Mouse (Mus musculus) megakaryocyte progenitor cell, adult 5-6 weeks (primary cell): ENCODE measurements around the gene Dzip1. TPM values are rescaled to one million over a fixed set of nuclear protein-coding genes. Genes with fewer than 3 reads are reported as not detected.

ENCODE experiments used
- ATAC-seq: replicated peaks from 2 replicates; pipeline ENCODE4 v1.8.0; 2016; ENCODE audit warnings: mild to moderate bottlenecking, moderate TSS enrichment, inconsistent platforms; ENCODE audit not compliant: poor library complexity
- total RNA-seq, 2 experiments: library from RNA; stranded (forward) in 1 of 2; stranded (reverse) in 1 of 2; fragments of 157-497, 149-512 nt in 1 of 2; fragments of 200-1000 nt in 1 of 2; gene quantifications; 2 replicates each; pipeline versions ENCODE4 v1.2.3 to v1.2.4; 2015 to 2017

Dzip1 gene
- total RNA-seq, 2 experiments from 2014 or later: 0.49 to 0.92 TPM

- peak; percentile 54 for ATAC-seq
Measured at GRCm38 (mm10) chr14:118922667-118923184, 2.5 kb downstream of the Dzip1 start.

GRCm38 (mm10) chr14:118922251-118922650 is 3.0 kb downstream of the Dzip1 start:
- no peak for ATAC-seq

- ATAC-seq: no peak
Measured at GRCm38 (mm10) chr14:118920654-118921053, 4.6 kb downstream of the Dzip1 start.

GRCm38 (mm10) chr14:118919025-118919424 is 6.2 kb downstream of the Dzip1 start:
- ATAC-seq: peak; percentile 79

- ATAC-seq: peak; percentile 45
Measured at GRCm38 (mm10) chr14:118913651-118914050, 11.6 kb downstream of the Dzip1 start.

- ATAC-seq: no peak
Measured at GRCm38 (mm10) chr14:118911521-118911920, 13.7 kb downstream of the Dzip1 start.

- ATAC-seq: peak; percentile 74
Measured at GRCm38 (mm10) chr14:118910332-118911222, 14.7 kb downstream of the Dzip1 start.

GRCm38 (mm10) chr14:118909872-118910271 is 15.4 kb downstream of the Dzip1 start:
- no peak for ATAC-seq

- no peak for ATAC-seq
Measured at GRCm38 (mm10) chr14:118907592-118907991, 17.7 kb downstream of the Dzip1 start.

- no peak for ATAC-seq
Measured at GRCm38 (mm10) chr14:118903867-118904562, 21.2 kb downstream of the Dzip1 start.

- ATAC-seq: no peak
Measured at GRCm38 (mm10) chr14:118903397-118903796, 21.9 kb downstream of the Dzip1 start.

GRCm38 (mm10) chr14:118900911-118901310 is 24.3 kb downstream of the Dzip1 start:
- 0 out of 2 replicates have a peak, but pooled peaks have one; percentile 29 for ATAC-seq

- no peak for ATAC-seq
Measured at GRCm38 (mm10) chr14:118899940-118900339, 25.3 kb downstream of the Dzip1 start.

GRCm38 (mm10) chr14:118895655-118896054 is 29.6 kb downstream of the Dzip1 start:
- ATAC-seq: no peak

GRCm38 (mm10) chr14:118895228-118895627 is 30.0 kb downstream of the Dzip1 start:
- no peak for ATAC-seq

GRCm38 (mm10) chr14:118890101-118890500 is 35.2 kb downstream of the Dzip1 start:
- no peak for ATAC-seq

- ATAC-seq: peak; percentile 58
Measured at GRCm38 (mm10) chr14:118884250-118884556, 41.1 kb downstream of the Dzip1 start.

GRCm38 (mm10) chr14:118883344-118884249 is 41.7 kb downstream of the Dzip1 start:
- peak; percentile 81 for ATAC-seq

- no peak for ATAC-seq
Measured at GRCm38 (mm10) chr14:118880696-118881095, 44.6 kb downstream of the Dzip1 start.

GRCm38 (mm10) chr14:118878346-118878910 is 46.8 kb downstream of the Dzip1 start:
- no peak for ATAC-seq
